Comparison of ENCODE assay signal across 8 mouse cellular contexts in the genomic region with DNA sequence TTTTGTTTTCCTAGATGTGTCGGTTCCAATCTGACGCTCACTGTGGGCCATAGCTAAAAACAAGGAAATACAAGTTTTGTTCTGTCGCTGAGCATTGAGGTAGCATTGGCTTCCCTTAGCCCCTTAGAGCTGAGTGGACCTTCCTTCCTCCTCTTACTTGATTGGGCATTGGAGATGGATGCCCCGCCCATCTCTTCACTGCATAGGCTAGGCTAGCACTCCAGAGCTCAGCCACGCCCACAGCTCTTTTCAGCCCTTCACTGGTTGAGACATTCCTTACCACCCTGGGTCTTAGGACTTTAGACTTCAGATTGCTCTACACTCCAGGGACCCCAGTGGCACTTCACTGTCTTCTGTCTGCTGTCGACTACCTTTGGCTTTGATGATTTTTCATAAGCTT.
A peak's percentile ranks its signal among the peaks of the same experiment; 100 is the strongest.
DNase-seq lines count a peak whose midpoint lies in the region; ATAC-seq and TF ChIP-seq lines count a peak whose summit lies in the region.

No protein-coding gene starts in this region.

- H3K27me3 ChIP-seq in kidney, postnatal 0 days (ENCODE audit: insufficient read depth, low read length): no peaks in the 10 kb centered on the region
- H3K27me3 ChIP-seq in stomach, embryonic 15.5 days (replicated peaks): no peaks in the 10 kb centered on the region

- H3K27ac ChIP-seq in kidney, postnatal 0 days: peak overlapping the region; percentile 57; the same call in 1 of the 2 replicates
- H3K27ac ChIP-seq in stomach, embryonic 15.5 days: no peak overlapping the region

- whole genome bisulfite sequencing in kidney, postnatal 0 days: 28% methylated on average over 6 of the region's 6 CpGs
- 32% methylated on average over 6 of the region's 6 CpGs for whole genome bisulfite sequencing in stomach, embryonic 15.5 days

- no peaks in the 10 kb centered on the region for H3K36me3 ChIP-seq in kidney, postnatal 0 days (ENCODE audit: insufficient read depth, low read length)
- H3K36me3 ChIP-seq in stomach, embryonic 15.5 days: no peaks in the 10 kb centered on the region

- ATAC-seq in granulocyte monocyte progenitor cell, adult 5-6 weeks (replicated peaks; ENCODE audit: poor library complexity, severe bottlenecking): peak; percentile 79
- ATAC-seq in kidney, postnatal 0 days (replicated peaks; ENCODE audit: low FRiP score, low read depth): peak; percentile 93
- ATAC-seq in stomach, embryonic 15.5 days (ENCODE audit: insufficient read depth, low FRiP score, low read depth): peak; percentile 80

- no peak for TF ChIP-seq CTCF in kidney, postnatal 0 days (IDR thresholded peaks at IDR 0.05; ENCODE audit: low read depth)

- peaks cover 34% of the 10 kb centered on the region for H3K4me1 ChIP-seq in kidney, postnatal 0 days (replicated peaks; ENCODE audit: insufficient read depth, low read length)
- H3K4me1 ChIP-seq in stomach, embryonic 15.5 days: peaks cover 42% of the 10 kb centered on the region

- H3K4me3 ChIP-seq in kidney, postnatal 0 days (replicated peaks; ENCODE audit: low read depth, low read length): 0 out of 2 replicates have a peak overlapping the region, but pooled peaks have one; percentile 6
- H3K4me3 ChIP-seq in stomach, embryonic 15.5 days (replicated peaks): 0 out of 2 replicates have a peak overlapping the region, but pooled peaks have one; percentile 1

- peak overlapping the region; percentile 49 for H3K4me2 ChIP-seq in kidney, postnatal 0 days (ENCODE audit: low read length)
- H3K4me2 ChIP-seq in stomach, embryonic 15.5 days: peak overlapping the region; percentile 40

- DNase-seq in ovary, adult 18-20 months (ENCODE audit: low spot score): peak; percentile 43
- DNase-seq in ovary, postnatal 14 days (ENCODE audit: low spot score): no peak
- peak; percentile 90 for DNase-seq in kidney, postnatal 0 days (ENCODE audit: low spot score)
- DNase-seq in lung, postnatal 4 days: peak; percentile 78 to 84
- DNase-seq in urinary bladder, adult 18-20 months (ENCODE audit: low spot score in 2 of 2): no peak
- no peak for DNase-seq in adrenal gland, adult 2 months

- H3K9ac ChIP-seq in kidney, postnatal 0 days (ENCODE audit: low read depth, low read length): no peak overlapping the region
- no peak overlapping the region for H3K9ac ChIP-seq in stomach, embryonic 15.5 days

- no peaks in the 10 kb centered on the region for H3K9me3 ChIP-seq in kidney, postnatal 0 days (replicated peaks; ENCODE audit: low read length)
- H3K9me3 ChIP-seq in stomach, embryonic 15.5 days: no peaks in the 10 kb centered on the region

Comparison
In these comparisons a context has a peak if more than half of its experiments do, and no peak if none do; other contexts are left out.
1. DNase-seq: peak in ovary, adult 18-20 months (single experiment), kidney, postnatal 0 days (single experiment) and lung, postnatal 4 days (2 of 2); none in ovary, postnatal 14 days (single experiment), urinary bladder, adult 18-20 months (0 of 2) and adrenal gland, adult 2 months (single experiment).
2. Peak in every context shown above with its lines, with median percentiles within 50 percentile points of each other: ATAC-seq.